Mouse (Mus musculus) monocyte, adult 59 days (primary cell): ENCODE measurements around the gene Clcn3. TPM values are rescaled to one million over a fixed set of nuclear protein-coding genes. Genes with fewer than 3 reads are reported as not detected.

Experiments used
- total RNA-seq, 2 experiments: library from RNA; stranded (reverse); gene quantifications; one replicate each; pipeline ENCODE4 v1.2.4; 2023

Clcn3 gene
- 10 to 100 TPM; 27.8 to 28.4 TPM for total RNA-seq

GRCm38 (mm10) chr8:60982701-60983687 is at the start of gene Clcn3:
TSS of gene Clcn3 (minus strand) at chr8:60983300.

GRCm38 (mm10) chr8:60992910-60993638 is 10.0 kb upstream of the Clcn3 start, which contains the start of gene Nek1:
TSS of gene Nek1 (plus strand) at chr8:60993195.

GRCm38 (mm10) chr8:60889843-60890519 is 93.1 kb downstream of the Clcn3 start, which contains the start of gene Hpf1:
TSS of gene Hpf1 (plus strand) at chr8:60890418.

Other genes starting within 250 kb of the Clcn3 start
- 10 to 100 TPM; 14.5 to 16.3 TPM for gene Hpf1, start 92.9 kb downstream of the Clcn3 start, total RNA-seq
- 1 to 10 TPM; 3.7 to 6.2 TPM for gene Nek1, start 9.9 kb upstream of the Clcn3 start, total RNA-seq
- 1 to 10 TPM; 3.3 to 3.9 TPM for gene Sh3rf1, start 240.6 kb upstream of the Clcn3 start, total RNA-seq